Mouse (Mus musculus) monocyte, adult 59 days (primary cell): Measurements from ENCODE around the gene Serpini1. TPM values are rescaled to one million over a fixed set of nuclear protein-coding genes. Genes with fewer than 3 reads are reported as not detected.

Source experiments
- total RNA-seq, 2 experiments: library from RNA; stranded (reverse); gene quantifications; one replicate each; pipeline ENCODE4 v1.2.4; 2023

Serpini1 gene
- total RNA-seq = 1 to 10 TPM in 1 of 2 experiments, under 1 TPM in 1; 0.61 to 1.2 TPM

DNA sequence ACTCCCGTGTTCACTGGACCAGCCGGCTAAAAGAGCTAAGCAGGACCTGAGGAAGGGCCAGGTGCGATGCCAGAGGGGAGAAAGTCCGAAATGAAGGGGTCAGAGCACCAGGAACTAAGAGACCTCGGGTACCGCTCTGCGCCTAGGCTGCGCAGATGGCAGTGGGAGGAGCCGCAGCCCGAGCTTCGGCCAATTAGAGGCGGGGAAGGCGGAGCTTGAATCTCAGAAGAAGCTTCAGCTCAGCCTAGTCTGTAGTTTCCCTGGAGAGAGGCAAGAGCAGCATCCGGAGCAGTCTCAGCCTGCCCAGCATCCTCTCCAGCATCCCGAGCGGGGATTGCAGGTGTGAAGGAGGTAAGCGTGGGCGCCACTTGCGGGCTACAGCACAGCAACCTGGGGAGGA is at the start of gene Serpini1:
Gene Serpini1, plus strand, starts transcription at position 256 of the 400 bp plus-strand sequence.

DNA sequence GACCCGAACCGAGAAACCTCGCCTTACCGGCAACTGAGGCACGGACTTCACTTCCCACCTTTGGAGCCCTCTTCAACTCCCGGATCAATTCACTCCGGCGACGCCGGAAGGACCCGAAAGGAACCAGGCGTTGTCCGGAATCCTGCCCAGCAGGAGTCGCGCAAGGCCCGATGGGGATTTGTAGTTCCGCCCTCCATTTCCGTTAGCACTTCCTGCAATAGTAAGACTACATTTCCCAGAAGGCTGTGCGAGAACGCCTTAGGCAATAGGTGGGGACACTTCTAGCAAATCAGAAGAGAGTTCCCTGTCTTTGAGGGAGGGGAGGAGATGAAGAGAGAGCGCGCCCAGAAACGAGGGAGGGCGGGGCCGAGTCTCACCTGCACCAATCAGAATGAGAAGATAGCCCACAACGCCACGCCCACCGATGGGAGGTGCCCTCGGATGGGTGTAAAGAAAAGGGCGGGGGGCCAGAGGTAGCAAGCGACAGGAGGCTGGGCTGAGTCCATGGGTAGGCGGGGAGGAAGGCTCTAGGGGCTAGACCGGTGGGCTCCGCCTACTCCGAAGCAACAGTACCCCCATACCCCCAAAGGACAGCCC is 554 bp upstream of the Serpini1 start, which contains the start of gene Pdcd10:
Gene Pdcd10, minus strand, starts transcription at position 162 of the 597 bp plus-strand sequence.

Other genes with a start within 250 kb of the Serpini1 start
- not detected for gene Wdr49, start 75.4 kb upstream of the Serpini1 start, total RNA-seq
- gene Pdcd10, start 691 bp upstream of the Serpini1 start, total RNA-seq = 10 to 100 TPM; 70.5 to 73.5 TPM
- gene Gm29133, start 190.7 kb downstream of the Serpini1 start, total RNA-seq = not detected